Mouse (Mus musculus) cerebellum, adult 18-20 months (tissue): ENCODE measurements at regions not wholly inside any gene's neighbourhood (a gene's known extent, or its start where the extent isn't known, plus 50 kb on each side); places are given as distances from the start of the nearest gene placed in this dataset.

Experiments used
- DNase-seq, 2 experiments: peaks; one replicate each; pipeline ENCODE4 v3.0.0; 2021

- no peak for DNase-seq
Observed at GRCm38 (mm10) chr4:98190318-98190717, 192.8 kb downstream of the Tm2d1 start.

- DNase-seq = no peak
Observed at GRCm38 (mm10) chr4:98189894-98190293, 193.2 kb downstream of the Tm2d1 start.

GRCm38 (mm10) chr4:98188944-98189343 lies 194.2 kb downstream of the Tm2d1 start:
- no peak for DNase-seq

GRCm38 (mm10) chr4:98187038-98187437 lies 196.1 kb downstream of the Tm2d1 start:
- DNase-seq = no peak

- DNase-seq = no peak
Observed at GRCm38 (mm10) chr4:98182053-98182355, 201.1 kb downstream of the Tm2d1 start.

- DNase-seq = no peak
Observed at GRCm38 (mm10) chr4:98181185-98182052, 201.7 kb downstream of the Tm2d1 start.

GRCm38 (mm10) chr4:98180336-98180735 lies 202.8 kb downstream of the Tm2d1 start:
- no peak for DNase-seq
